Mouse (Mus musculus): ENCODE results near the gene Nek6. TPM values are rescaled to one million over a fixed set of nuclear protein-coding genes. Genes with fewer than 3 reads are reported as not detected.
A peak's percentile ranks its signal among the peaks of the same experiment; 100 is the strongest.

Gene Nek6
- polyA plus RNA-seq, 1 experiment, result 15.0 TPM

GRCm38 (mm10) chr2:38552004-38552443 is 40.6 kb downstream of the Nek6 start:
- no peak for DNase-seq
- TF ChIP-seq POLR2A (IDR thresholded peaks at IDR 0.05; ENCODE audit: low read depth, low read length) (no peak), CTCF (conservative IDR thresholded peaks at IDR 0.05; ENCODE audit: insufficient read depth, insufficient read length, low read depth, low read length) (no peak)
- WGBS, result 84% methylated on average over 15 of the region's 15 CpGs
- Histone ChIP-seq H3K4me1 (ENCODE audit: control insufficient read depth, insufficient read depth, low read length) (no peaks in the 10 kb centered on the region), H3K4me3 (ENCODE audit: insufficient read depth, low read depth, low read length) (no peak overlapping the region), H3K27ac (ENCODE audit: insufficient read depth, low read depth, low read length) (no peak overlapping the region), H3K36me3 (ENCODE audit: control insufficient read depth, insufficient read depth, low read length) (no peaks in the 10 kb centered on the region), H3K27me3 (replicated peaks; ENCODE audit: control insufficient read depth, insufficient read depth, low read length) (no peaks in the 10 kb centered on the region)

- no peaks in the 10 kb centered on the region for H3K27me3 ChIP-seq (replicated peaks; ENCODE audit: control insufficient read depth, insufficient read depth, low read length)
- H3K4me3 ChIP-seq (ENCODE audit: insufficient read depth, low read depth, low read length), result no peak overlapping the region
- WGBS, result 70% methylated on average over 19 of the region's 19 CpGs
These were observed 43.0 kb downstream of the Nek6 start for GRCm38 (mm10) chr2:38554226-38554995.

GRCm38 (mm10) chr2:38555659-38556058 is 44.2 kb downstream of the Nek6 start:
- Histone ChIP-seq H3K27me3 (replicated peaks; ENCODE audit: control insufficient read depth, insufficient read depth, low read length) (no peaks in the 10 kb centered on the region), H3K27ac (ENCODE audit: insufficient read depth, low read depth, low read length) (no peak overlapping the region), H3K4me1 (ENCODE audit: control insufficient read depth, insufficient read depth, low read length) (no peaks in the 10 kb centered on the region), H3K36me3 (ENCODE audit: control insufficient read depth, insufficient read depth, low read length) (no peaks in the 10 kb centered on the region), H3K4me3 (ENCODE audit: insufficient read depth, low read depth, low read length) (no peak overlapping the region)
- no peak for DNase-seq
- WGBS, result 89% methylated on average over 4 of the region's 4 CpGs
- TF ChIP-seq CTCF (conservative IDR thresholded peaks at IDR 0.05; ENCODE audit: insufficient read depth, insufficient read length, low read depth, low read length), result no peak
- TF ChIP-seq POLR2A (IDR thresholded peaks at IDR 0.05; ENCODE audit: low read depth, low read length), result no peak

More at GRCm38 (mm10) chr2:38554226-38554995, 43.0 kb downstream of the Nek6 start:
- no peak for DNase-seq
- Histone ChIP-seq H3K27ac (ENCODE audit: insufficient read depth, low read depth, low read length) (no peak overlapping the region), H3K36me3 (ENCODE audit: control insufficient read depth, insufficient read depth, low read length) (no peaks in the 10 kb centered on the region), H3K4me1 (ENCODE audit: control insufficient read depth, insufficient read depth, low read length) (no peaks in the 10 kb centered on the region)
- TF ChIP-seq CTCF (conservative IDR thresholded peaks at IDR 0.05; ENCODE audit: insufficient read depth, insufficient read length, low read depth, low read length) (no peak), POLR2A (IDR thresholded peaks at IDR 0.05; ENCODE audit: low read depth, low read length) (no peak)

GRCm38 (mm10) chr2:38556721-38557120 is 45.3 kb downstream of the Nek6 start:
- Histone ChIP-seq H3K4me1 (ENCODE audit: control insufficient read depth, insufficient read depth, low read length) (no peaks in the 10 kb centered on the region), H3K27ac (ENCODE audit: insufficient read depth, low read depth, low read length) (no peak overlapping the region)

GRCm38 (mm10) chr2:38560296-38561227 is 49.1 kb downstream of the Nek6 start:
- WGBS, result 76% methylated on average over 17 of the region's 17 CpGs
- TF ChIP-seq CTCF (conservative IDR thresholded peaks at IDR 0.05; ENCODE audit: insufficient read depth, insufficient read length, low read depth, low read length) (no peak), POLR2A (IDR thresholded peaks at IDR 0.05; ENCODE audit: low read depth, low read length) (no peak)
- no peaks in the 10 kb centered on the region for H3K4me1 ChIP-seq (ENCODE audit: control insufficient read depth, insufficient read depth, low read length)
- no peak for DNase-seq
- H3K4me3 ChIP-seq (ENCODE audit: insufficient read depth, low read depth, low read length), result no peak overlapping the region
- H3K27ac ChIP-seq (ENCODE audit: insufficient read depth, low read depth, low read length), result no peak overlapping the region
- H3K36me3 ChIP-seq (ENCODE audit: control insufficient read depth, insufficient read depth, low read length), result no peaks in the 10 kb centered on the region
- H3K27me3 ChIP-seq (replicated peaks; ENCODE audit: control insufficient read depth, insufficient read depth, low read length), result no peaks in the 10 kb centered on the region

More at GRCm38 (mm10) chr2:38556721-38557120, 45.3 kb downstream of the Nek6 start:
- WGBS, result 95% methylated on average over 3 of the region's 3 CpGs
- H3K36me3 ChIP-seq (ENCODE audit: control insufficient read depth, insufficient read depth, low read length), result no peaks in the 10 kb centered on the region
- H3K27me3 ChIP-seq (replicated peaks; ENCODE audit: control insufficient read depth, insufficient read depth, low read length), result no peaks in the 10 kb centered on the region
- DNase-seq, result no peak
- TF ChIP-seq POLR2A (IDR thresholded peaks at IDR 0.05; ENCODE audit: low read depth, low read length) (no peak), CTCF (conservative IDR thresholded peaks at IDR 0.05; ENCODE audit: insufficient read depth, insufficient read length, low read depth, low read length) (no peak)
- no peak overlapping the region for H3K4me3 ChIP-seq (ENCODE audit: insufficient read depth, low read depth, low read length)

- no peak for TF ChIP-seq CTCF (conservative IDR thresholded peaks at IDR 0.05; ENCODE audit: insufficient read depth, insufficient read length, low read depth, low read length)
- TF ChIP-seq POLR2A (IDR thresholded peaks at IDR 0.05; ENCODE audit: low read depth, low read length), result no peak
- peak; percentile 48 for DNase-seq
- Histone ChIP-seq H3K4me1 (ENCODE audit: control insufficient read depth, insufficient read depth, low read length) (no peaks in the 10 kb centered on the region), H3K27ac (ENCODE audit: insufficient read depth, low read depth, low read length) (no peak overlapping the region), H3K27me3 (replicated peaks; ENCODE audit: control insufficient read depth, insufficient read depth, low read length) (no peaks in the 10 kb centered on the region), H3K4me3 (ENCODE audit: insufficient read depth, low read depth, low read length) (no peak overlapping the region), H3K36me3 (ENCODE audit: control insufficient read depth, insufficient read depth, low read length) (no peaks in the 10 kb centered on the region; the same call in 1 of the 2 replicates)
- 68% methylated on average over 4 of the region's 4 CpGs for WGBS
These were observed 51.2 kb downstream of the Nek6 start for GRCm38 (mm10) chr2:38562596-38562995.
